Mouse (Mus musculus) brain, embryonic 18.5 days (tissue): ENCODE measurements at regions not wholly inside any gene's neighbourhood (a gene's known extent, or its start where the extent isn't known, plus 50 kb on each side); places are given as distances from the start of the nearest gene placed in this dataset.

Experiments used
- DNase-seq: peaks from one replicate; pipeline ENCODE4 v3.0.0-alpha.2; 2012; ENCODE audit warnings: low read depth, low spot score

- DNase-seq, result no peak
Observed at GRCm38 (mm10) chr3:47095288-47095687, 647.3 kb upstream of the Pabpc4l start.

DNA sequence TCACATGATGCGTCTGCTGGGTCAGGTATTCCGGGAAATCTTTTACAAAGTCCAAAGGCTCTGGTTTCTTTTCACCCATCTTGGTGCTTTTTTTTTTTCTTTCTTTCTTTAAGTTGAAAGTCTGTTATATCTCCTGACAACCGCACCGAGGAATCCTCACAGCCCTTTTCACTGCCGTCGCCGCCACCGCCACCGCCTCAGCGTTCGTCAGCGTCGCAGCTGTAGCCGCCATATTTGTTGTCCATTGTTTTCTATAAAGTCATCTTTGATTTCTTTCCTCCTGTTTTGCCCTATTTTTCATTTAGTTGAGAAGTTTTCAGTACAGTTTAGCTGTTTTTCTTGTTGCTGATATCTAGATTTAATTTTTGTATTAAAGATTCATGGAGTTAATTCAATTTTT is 603.5 kb upstream of the Pabpc4l start:
- DNase-seq, result no peak

DNA sequence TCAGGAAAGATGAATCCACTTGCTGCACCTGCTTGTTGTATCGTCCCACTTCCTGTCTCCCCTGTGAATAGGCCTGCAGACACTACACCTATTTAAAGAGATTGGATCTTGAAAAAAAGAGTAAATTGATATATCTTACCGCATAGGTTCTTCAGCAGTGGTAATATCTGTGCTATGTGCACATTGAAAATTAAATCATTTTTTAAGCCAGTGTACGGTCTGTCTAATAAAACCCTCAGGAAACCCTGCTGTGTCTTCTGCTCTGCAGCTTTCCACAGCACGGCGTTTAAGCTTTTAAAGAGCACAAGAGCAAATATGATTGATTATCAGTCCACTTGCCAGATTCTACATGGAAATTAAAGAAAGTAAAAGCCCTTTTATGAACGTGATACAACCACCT is 577.7 kb upstream of the Pabpc4l start:
- no peak for DNase-seq

GRCm38 (mm10) chr3:47019270-47019669 is 571.3 kb upstream of the Pabpc4l start:
- peak; percentile 12 for DNase-seq

DNA sequence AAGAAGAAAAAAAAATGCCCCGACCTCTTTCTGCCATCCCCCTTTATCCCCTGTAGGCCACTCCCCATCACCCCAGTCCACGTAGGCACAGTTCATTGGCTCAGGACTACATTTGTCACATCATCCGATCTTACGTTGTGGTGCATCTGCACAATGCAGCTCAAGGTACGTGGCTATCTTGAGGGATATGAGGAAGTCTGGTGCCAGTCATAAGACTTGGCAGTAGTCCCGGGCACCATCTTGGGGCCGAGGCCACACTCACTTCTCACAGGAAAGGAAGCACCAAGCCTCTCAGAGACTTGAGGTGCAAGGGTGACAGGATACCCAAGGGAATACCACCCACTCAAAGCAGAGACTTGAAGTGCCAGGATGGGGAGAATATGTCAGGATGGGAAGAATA is 570.5 kb upstream of the Pabpc4l start:
- DNase-seq, result no peak

- no peak for DNase-seq
Observed at GRCm38 (mm10) chr3:47010459-47010858, 562.4 kb upstream of the Pabpc4l start.

DNA sequence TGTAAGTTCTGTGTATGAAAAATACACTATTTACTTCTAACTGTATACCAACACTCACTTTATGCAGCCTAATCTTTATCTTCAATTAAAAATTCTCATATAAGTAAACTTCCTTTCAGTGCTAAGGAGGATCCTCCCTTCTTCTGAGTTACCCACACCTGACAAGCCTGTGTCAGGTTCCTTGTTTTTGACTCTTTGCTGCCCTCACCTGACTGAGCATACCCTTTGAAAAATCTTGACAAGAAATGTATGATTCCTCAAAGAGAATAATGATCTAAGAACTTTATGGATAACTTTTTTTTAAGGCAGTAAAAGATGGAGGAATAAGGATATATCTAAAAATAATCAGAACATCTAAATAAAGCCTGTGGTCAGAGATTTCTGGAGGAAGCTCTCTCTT is 550.9 kb upstream of the Pabpc4l start:
- DNase-seq, result no peak

DNA sequence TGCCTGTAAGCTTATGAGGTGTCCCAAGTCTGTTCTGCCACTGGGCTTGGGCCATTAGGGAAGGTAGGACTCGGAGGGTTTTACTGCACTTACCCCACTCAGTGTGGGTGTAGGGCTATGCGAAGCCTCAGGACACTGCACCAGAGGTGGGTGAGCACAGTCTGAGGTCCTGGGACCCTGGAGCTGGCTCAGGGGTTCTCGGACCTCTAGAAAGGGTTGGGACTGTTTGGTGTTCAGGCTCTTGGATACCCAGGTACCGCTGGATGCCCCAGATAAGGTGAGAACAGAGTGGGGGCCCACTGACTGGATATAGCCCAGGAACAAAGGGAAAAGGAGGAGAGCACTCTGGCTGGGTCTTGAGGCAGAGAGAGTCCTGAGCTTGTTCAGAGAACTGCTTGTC is 522.7 kb upstream of the Pabpc4l start:
- DNase-seq, result no peak

- no peak for DNase-seq
Observed at GRCm38 (mm10) chr3:46970000-46970399, 522.0 kb upstream of the Pabpc4l start.

DNA sequence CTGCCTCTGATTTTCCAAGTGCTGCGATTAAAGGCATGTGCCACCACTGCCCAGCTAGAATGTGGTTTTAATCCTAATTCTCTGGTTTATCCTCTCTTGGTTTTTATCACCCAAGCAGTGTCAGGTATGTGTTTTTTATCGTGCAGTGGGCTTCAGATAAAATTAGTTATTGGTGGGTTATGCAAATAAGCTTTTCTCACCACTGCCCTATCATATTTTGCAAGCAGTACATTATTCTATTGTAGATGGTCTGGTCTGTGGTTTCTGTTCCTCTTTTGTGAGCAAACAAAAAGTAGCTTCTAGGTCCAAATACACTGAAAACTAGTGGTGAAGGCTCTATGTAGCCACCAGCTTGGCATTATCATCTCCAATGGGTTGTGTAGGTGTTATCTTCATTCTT is 503.4 kb upstream of the Pabpc4l start:
- no peak for DNase-seq

DNA sequence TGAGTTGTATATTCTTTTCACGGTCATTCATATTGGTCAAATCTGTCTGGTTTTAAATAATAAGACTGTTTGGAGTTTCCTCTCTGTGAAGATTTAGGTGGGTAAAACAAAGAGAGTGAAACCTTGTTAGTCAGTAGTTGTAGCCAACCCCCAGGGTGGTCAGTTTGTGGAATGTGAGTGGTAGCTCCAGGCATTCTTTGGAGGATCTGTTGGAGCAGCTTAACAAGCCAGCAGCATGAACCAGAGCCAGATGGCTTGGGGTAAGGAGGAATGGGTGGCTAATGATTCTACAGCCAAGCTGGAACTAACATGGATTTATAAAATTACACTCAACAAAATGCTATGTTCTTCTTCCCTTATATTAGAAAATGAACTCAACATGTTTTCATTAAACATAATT is 489.7 kb upstream of the Pabpc4l start:
- no peak for DNase-seq

- DNase-seq, result no peak
Observed at GRCm38 (mm10) chr3:46891057-46891736, 443.2 kb upstream of the Pabpc4l start.

DNA sequence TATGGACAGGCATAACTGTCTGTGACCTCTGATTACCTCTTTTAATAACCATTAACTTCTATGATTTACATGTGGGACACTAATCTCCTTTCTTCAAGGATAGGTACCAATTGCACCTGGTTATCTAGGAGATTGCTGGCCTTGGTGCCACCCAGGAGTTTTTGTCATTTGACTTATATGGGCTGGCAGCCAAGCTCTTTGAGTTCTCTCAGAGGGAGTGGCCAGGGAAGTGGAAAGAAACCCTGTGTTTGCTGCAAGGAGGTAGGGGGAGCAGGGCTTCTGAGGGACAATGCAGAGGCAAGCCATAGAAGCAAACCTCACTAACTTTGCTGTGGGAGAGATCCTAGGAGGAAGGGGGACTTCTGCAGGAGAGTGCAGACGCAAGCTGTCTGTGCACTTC is 427.8 kb upstream of the Pabpc4l start:
- DNase-seq, result no peak

GRCm38 (mm10) chr3:46870876-46871275 is 422.9 kb upstream of the Pabpc4l start:
- DNase-seq, result no peak

DNA sequence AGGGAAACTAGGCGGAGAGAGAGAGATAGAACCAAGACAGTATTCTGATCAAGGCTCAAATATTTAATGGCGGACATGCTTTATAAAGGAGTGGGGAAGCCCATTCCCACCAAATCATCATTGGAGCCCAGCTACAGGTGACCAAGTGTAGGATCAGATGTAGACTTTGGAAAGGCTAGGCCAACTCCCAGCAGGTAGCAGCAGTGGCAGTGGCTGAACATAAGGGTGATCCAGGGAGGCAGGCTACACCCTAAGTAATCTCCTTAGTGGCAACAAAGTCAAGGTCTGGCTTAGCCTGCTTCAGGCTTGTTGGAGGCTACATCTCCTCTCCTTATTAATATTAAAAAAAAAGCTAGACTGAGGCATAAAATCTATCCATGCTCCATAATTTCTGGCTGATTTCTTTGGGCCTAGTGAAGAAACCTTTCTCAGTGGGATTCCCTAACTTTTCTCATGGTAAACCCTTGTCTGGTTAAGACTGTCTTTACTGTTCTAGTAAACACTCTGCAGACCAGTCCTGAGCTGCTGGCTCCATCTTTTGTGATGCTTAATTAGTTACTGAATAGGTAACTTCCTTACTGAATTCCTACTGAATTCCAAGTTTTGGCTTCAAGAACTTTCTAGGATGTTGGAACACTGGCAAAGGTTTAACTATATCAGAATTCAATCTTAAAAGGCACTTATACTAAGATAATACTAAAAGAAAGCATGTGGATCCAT is 421.7 kb upstream of the Pabpc4l start:
- no peak for DNase-seq

DNA sequence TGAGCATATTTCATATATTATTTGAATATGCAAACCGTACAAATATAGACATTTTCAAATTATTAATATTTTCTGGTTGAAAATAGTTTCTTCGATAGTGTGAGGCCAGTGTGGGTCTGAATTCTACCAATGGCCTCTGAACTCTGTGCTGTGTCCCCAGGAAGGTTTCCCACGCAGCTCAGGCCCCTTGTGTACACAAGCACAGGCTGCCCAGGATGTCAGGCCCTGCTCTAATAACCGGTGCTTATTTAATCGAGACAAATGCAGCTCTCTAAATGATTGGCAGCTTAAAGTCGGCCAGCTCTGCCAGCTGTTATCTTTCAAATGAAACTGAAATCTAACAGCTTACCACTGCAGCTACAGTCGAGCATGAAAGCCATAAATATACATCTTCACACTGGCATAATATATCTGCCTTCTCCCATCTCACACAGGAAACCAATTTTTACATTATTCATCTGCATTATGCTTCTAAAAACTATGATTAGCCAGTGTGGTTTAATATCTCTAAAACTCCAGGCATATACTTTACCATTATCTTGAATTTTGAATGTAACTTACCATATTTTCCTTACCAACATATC is 400.5 kb upstream of the Pabpc4l start:
- DNase-seq, result no peak

GRCm38 (mm10) chr3:46828676-46829075 is 380.7 kb upstream of the Pabpc4l start:
- no peak for DNase-seq
